Mouse (Mus musculus): ENCODE data around the gene Ypel2. TPM values are rescaled to one million over a fixed set of nuclear protein-coding genes. Genes with fewer than 3 reads are reported as not detected.

The Ypel2 gene
- polyA plus RNA-seq (2015; fragmentation: Nextera tagmentation; extraction: Ambion mirVana), result 6.3 and 6.4 TPM in 2 replicates

GRCm38 (mm10) chr11:86993041-86994037 is at the start of gene Ypel2:
Gene Ypel2, minus strand, starts transcription at chr11:86993707.

Other genes starting within 250 kb of the Ypel2 start
- gene Cltc, start 236.1 kb downstream of the Ypel2 start, polyA plus RNA-seq (2015; fragmentation: Nextera tagmentation; extraction: Ambion mirVana), result 56.6 and 59.6 TPM in 2 replicates
- gene Dhx40, start 186.0 kb downstream of the Ypel2 start, polyA plus RNA-seq (2015; fragmentation: Nextera tagmentation; extraction: Ambion mirVana), result 9.7 and 11.2 TPM in 2 replicates
- gene Gdpd1, start 80.4 kb upstream of the Ypel2 start, polyA plus RNA-seq (2015; fragmentation: Nextera tagmentation; extraction: Ambion mirVana), result 6.6 and 7.2 TPM in 2 replicates
- gene Smg8, start 93.1 kb upstream of the Ypel2 start, polyA plus RNA-seq (2015; fragmentation: Nextera tagmentation; extraction: Ambion mirVana), result 7.9 and 8.8 TPM in 2 replicates
- gene Prr11, start 115.0 kb upstream of the Ypel2 start, polyA plus RNA-seq (2015; fragmentation: Nextera tagmentation; extraction: Ambion mirVana), result 1.7 and 1.8 TPM in 2 replicates
- gene Ska2, start 115.5 kb upstream of the Ypel2 start, polyA plus RNA-seq (2015; fragmentation: Nextera tagmentation; extraction: Ambion mirVana), result 13.9 and 15.1 TPM in 2 replicates
- 5.8 and 6.8 TPM in 2 replicates for gene Trim37, start 133.4 kb upstream of the Ypel2 start, polyA plus RNA-seq (2015; fragmentation: Nextera tagmentation; extraction: Ambion mirVana)